Mouse (Mus musculus): ENCODE data around the gene Ncapg2.

GRCm38 (mm10) chr12:116468348-116468747 is 63.1 kb downstream of the Ncapg2 start:
- TF ChIP-seq CTCF (IDR thresholded peaks at IDR 0.05) (no peak), POLR2A (IDR thresholded peaks at IDR 0.05; ENCODE audit: insufficient read depth, low read depth, low read length) (no peak), EP300 (IDR thresholded peaks at IDR 0.05; ENCODE audit: insufficient read depth, low read depth, low read length) (no peak)
